10 mouse cellular contexts compared by ENCODE assay signal in the genomic region with DNA sequence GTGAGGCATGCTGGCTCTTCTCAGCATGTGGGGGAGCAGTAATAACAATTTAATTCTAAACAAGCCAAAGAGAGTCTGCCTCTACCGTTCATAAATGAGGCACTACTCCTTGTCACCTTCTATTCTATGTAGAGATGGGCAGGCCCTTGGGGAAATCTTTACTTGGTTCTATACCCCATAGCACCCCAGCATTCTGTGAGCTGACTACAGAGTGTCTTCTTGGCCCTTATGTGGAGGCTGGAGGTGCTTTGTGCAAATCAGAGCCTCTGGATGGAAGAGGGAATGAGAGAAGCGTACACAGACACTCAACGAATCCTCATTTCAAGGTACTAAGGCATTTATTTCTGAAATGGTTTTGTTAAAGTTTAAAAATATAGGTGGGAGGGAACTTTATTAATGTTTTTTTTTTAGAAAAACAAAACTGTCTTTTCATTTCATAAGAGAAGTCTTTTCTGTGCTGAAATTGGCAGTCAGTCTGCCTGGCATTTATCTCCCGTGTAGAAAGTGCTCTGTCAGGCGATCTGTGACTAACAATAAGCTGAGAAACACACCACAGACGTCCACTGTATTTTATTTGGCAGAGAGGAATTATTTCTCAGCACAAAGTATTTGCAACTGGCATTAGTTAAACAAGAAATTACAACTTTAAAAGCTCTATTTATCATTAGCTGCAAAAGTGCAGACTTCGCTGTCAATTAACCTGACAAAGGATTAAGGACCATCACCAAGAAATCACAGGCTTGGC. TPM values are rescaled to one million over a fixed set of nuclear protein-coding genes. Genes with fewer than 3 reads are reported as not detected.
A peak's percentile ranks its signal among the peaks of the same experiment; 100 is the strongest.
DNase-seq lines count a peak whose midpoint lies in the region; ATAC-seq and TF ChIP-seq lines count a peak whose summit lies in the region.
"Had no signal": no experiment of that assay in that cellular context is flagged by ENCODE, and none has a peak within 500 bp of the region (broad histone marks: within the 10 kb centered on the region; RNA-seq: fewer than 3 reads in every experiment).

No protein-coding gene starts in this region.

- no peak for TF ChIP-seq CTCF in hindbrain, postnatal 0 days (IDR thresholded peaks at IDR 0.05; ENCODE audit: low read depth)
- TF ChIP-seq CTCF in forebrain, postnatal 0 days (IDR thresholded peaks at IDR 0.05; ENCODE audit: low read depth) = no peak

- H3K9me3 ChIP-seq in hindbrain, postnatal 0 days (ENCODE audit: low read length) = no peaks in the 10 kb centered on the region
- no peaks in the 10 kb centered on the region for H3K9me3 ChIP-seq in hindbrain, embryonic 12.5 days (replicated peaks)
- no peaks in the 10 kb centered on the region for H3K9me3 ChIP-seq in forebrain, postnatal 0 days (ENCODE audit: low read length)
- no peaks in the 10 kb centered on the region for H3K9me3 ChIP-seq in kidney, embryonic 16.5 days (ENCODE audit: low read length)

- H3K4me3 ChIP-seq in hindbrain, postnatal 0 days (ENCODE audit: low read length) = no peak overlapping the region
- no peak overlapping the region for H3K4me3 ChIP-seq in hindbrain, embryonic 12.5 days
- H3K4me3 ChIP-seq in forebrain, postnatal 0 days (ENCODE audit: low read depth, low read length) = no peak overlapping the region
- no peak overlapping the region for H3K4me3 ChIP-seq in kidney, embryonic 16.5 days (ENCODE audit: low read length)

- H3K4me2 ChIP-seq in hindbrain, postnatal 0 days (ENCODE audit: low read depth, low read length) = peak overlapping the region; percentile 11; the same call in 1 of the 2 replicates
- H3K4me2 ChIP-seq in hindbrain, embryonic 12.5 days (replicated peaks) = no peak overlapping the region
- H3K4me2 ChIP-seq in forebrain, postnatal 0 days (ENCODE audit: low read depth) = no peak overlapping the region
- H3K4me2 ChIP-seq in kidney, embryonic 16.5 days (replicated peaks; ENCODE audit: low read depth, low read length) = no peak overlapping the region

- peak; percentile 70; the same call in 1 of the 2 replicates for ATAC-seq in hindbrain, postnatal 0 days
- ATAC-seq in hindbrain, embryonic 12.5 days (ENCODE audit: low FRiP score) = no peak
- ATAC-seq in forebrain, postnatal 0 days = peak; percentile 48
- no peak for ATAC-seq in kidney, embryonic 16.5 days (ENCODE audit: low FRiP score, low TSS enrichment)

- peak overlapping the region; percentile 68 for H3K27ac ChIP-seq in hindbrain, postnatal 0 days
- no peak overlapping the region for H3K27ac ChIP-seq in hindbrain, embryonic 12.5 days
- H3K27ac ChIP-seq in forebrain, postnatal 0 days (ENCODE audit: low read depth, low read length) = no peak overlapping the region; the same call in 1 of the 2 replicates
- no peak overlapping the region for H3K27ac ChIP-seq in kidney, embryonic 16.5 days (ENCODE audit: low read length)

- no peaks in the 10 kb centered on the region for H3K36me3 ChIP-seq in hindbrain, postnatal 0 days (ENCODE audit: insufficient read depth, low read length)
- H3K36me3 ChIP-seq in hindbrain, embryonic 12.5 days = no peaks in the 10 kb centered on the region
- no peaks in the 10 kb centered on the region for H3K36me3 ChIP-seq in forebrain, postnatal 0 days (ENCODE audit: insufficient read depth)
- H3K36me3 ChIP-seq in kidney, embryonic 16.5 days (ENCODE audit: insufficient read depth, low read length) = no peaks in the 10 kb centered on the region

- H3K9ac ChIP-seq in hindbrain, postnatal 0 days (replicated peaks; ENCODE audit: low read length) = no peak overlapping the region; the same call in 1 of the 2 replicates
- H3K9ac ChIP-seq in hindbrain, embryonic 12.5 days = no peak overlapping the region
- H3K9ac ChIP-seq in forebrain, postnatal 0 days = no peak overlapping the region
- no peak overlapping the region for H3K9ac ChIP-seq in kidney, embryonic 16.5 days (replicated peaks; ENCODE audit: low read length)

- DNase-seq in cerebellum, postnatal 10 days = peak; percentile 9 to 20
- DNase-seq in cerebellum, adult 11-12 months = no peak
- DNase-seq in hindbrain, postnatal 0 days (ENCODE audit: low spot score) = peak; percentile 54
- DNase-seq in 3134 (ENCODE audit: extremely low read depth, insufficient read length, low spot score) = peak; percentile 43
- peak; percentile 7 for DNase-seq in forebrain, postnatal 0 days
- no peak for DNase-seq in right cerebral cortex, postnatal 4 days
- DNase-seq: kidney, postnatal 14 days; liver had no signal

- WGBS in hindbrain, postnatal 0 days = 33% methylated on average over 7 of the region's 7 CpGs
- 61% methylated on average over 7 of the region's 7 CpGs for WGBS in hindbrain, embryonic 12.5 days
- WGBS in forebrain, postnatal 0 days = 20% methylated on average over 7 of the region's 7 CpGs
- WGBS in kidney, embryonic 16.5 days = 46% methylated on average over 7 of the region's 7 CpGs

- H3K4me1 ChIP-seq in hindbrain, postnatal 0 days (ENCODE audit: insufficient read depth, low read length) = peaks cover 8% of the 10 kb centered on the region
- peaks cover 3% of the 10 kb centered on the region; the same call in 1 of the 2 replicates for H3K4me1 ChIP-seq in hindbrain, embryonic 12.5 days
- H3K4me1 ChIP-seq in forebrain, postnatal 0 days (ENCODE audit: insufficient read depth) = peaks cover 7% of the 10 kb centered on the region; the same call in 1 of the 2 replicates
- H3K4me1 ChIP-seq in kidney, embryonic 16.5 days (ENCODE audit: insufficient read depth, low read length) = 0 out of 2 replicates have a peak, but pooled peaks cover 7% of the 10 kb centered on the region

- no peaks in the 10 kb centered on the region for H3K27me3 ChIP-seq in hindbrain, postnatal 0 days (ENCODE audit: insufficient read depth, low read length)
- no peaks in the 10 kb centered on the region for H3K27me3 ChIP-seq in hindbrain, embryonic 12.5 days
- no peaks in the 10 kb centered on the region for H3K27me3 ChIP-seq in forebrain, postnatal 0 days (ENCODE audit: insufficient read depth, low read length)
- H3K27me3 ChIP-seq in kidney, embryonic 16.5 days (ENCODE audit: insufficient read depth, low read length) = no peaks in the 10 kb centered on the region

RNA-seq across cellular contexts. Expression of a gene that starts 33.2 kb away (rescaled TPM):
- total RNA-seq in hindbrain, postnatal 0 days (2014; rRNA removed) = 3.7 and 4.8 TPM in 2 replicates
- polyA plus RNA-seq in hindbrain, postnatal 0 days (2015; fragmentation: Nextera tagmentation; extraction: Ambion mirVana) = 4.4 and 4.9 TPM in 2 replicates
- 81.5 and 83.2 TPM in 2 replicates for polyA plus RNA-seq in hindbrain, embryonic 12.5 days (2016; fragmentation: Nextera tagmentation; extraction: Ambion mirVana)
- 4.3 and 7.3 TPM in 2 replicates for total RNA-seq in forebrain, postnatal 0 days (2014; rRNA removed)
- polyA plus RNA-seq in forebrain, postnatal 0 days (2015; fragmentation: Nextera tagmentation; extraction: Ambion mirVana) = 3.3 and 4.0 TPM in 2 replicates
- polyA plus RNA-seq in kidney, embryonic 16.5 days (2015; fragmentation: Nextera tagmentation; extraction: Ambion mirVana) = 6.8 and 7.0 TPM in 2 replicates

Comparison
In these comparisons a context has a peak if more than half of its experiments do, and no peak if none do; other contexts are left out.
1. DNase-seq: peak in cerebellum, postnatal 10 days (2 of 2), hindbrain, postnatal 0 days (single experiment), 3134 (single experiment) and forebrain, postnatal 0 days (single experiment); none in cerebellum, adult 11-12 months (single experiment) and right cerebral cortex, postnatal 4 days (single experiment).
2. ATAC-seq: peak in hindbrain, postnatal 0 days (single experiment) and forebrain, postnatal 0 days (single experiment); none in hindbrain, embryonic 12.5 days (single experiment) and kidney, embryonic 16.5 days (single experiment).
3. RNA of a gene that starts 33.2 kb away (polyA plus RNA-seq): 81.5 to 83.2 TPM in hindbrain, embryonic 12.5 days; 6.8 to 7.0 TPM in kidney, embryonic 16.5 days, 4.4 to 4.9 TPM in hindbrain, postnatal 0 days and 3.3 to 4.0 TPM in forebrain, postnatal 0 days; every median in the first group is over 10 times any median in the second.